Mouse (Mus musculus) heart, postnatal 0 days (tissue): Measurements from ENCODE around the gene Fmn2. TPM values are rescaled to one million over a fixed set of nuclear protein-coding genes. Genes with fewer than 3 reads are reported as not detected.

Experiments
- ATAC-seq: fragments of 200-750 bp; cut with Nextera tagmentation; 2 replicates; pipeline ENCODE4 v1.8.0; 2017; ENCODE audit warnings: low read depth, moderate number of reproducible peaks, moderate library complexity; ENCODE audit not compliant: insufficient read depth
- DNase-seq: peaks from one replicate; pipeline ENCODE4 v3.0.0-alpha.2; 2016; ENCODE audit warnings: low spot score
- H3K27ac ChIP-seq: fragments of 300-500 bp; sonication (generic); 2 replicates; pipeline ENCODE4 v1.5.1; 2014; ENCODE audit warnings: low read depth, mild to moderate bottlenecking
- H3K27me3 ChIP-seq: fragments of 300-500 bp; sonication (generic); 2 replicates; pipeline ENCODE4 v1.6.1; 2014; ENCODE audit warnings: low read length, mixed read lengths; ENCODE audit not compliant: control insufficient read depth, insufficient read depth
- H3K36me3 ChIP-seq: fragments of 300-500 bp; sonication (generic); replicated peaks from 2 replicates; pipeline ENCODE4 v1.6.1; 2014; ENCODE audit warnings: low read length, mixed read lengths; ENCODE audit not compliant: control insufficient read depth, insufficient read depth
- H3K4me1 ChIP-seq: fragments of 300-500 bp; sonication (generic); 2 replicates; pipeline ENCODE4 v1.6.1; 2014; ENCODE audit warnings: antibody characterized with exemption; ENCODE audit not compliant: control insufficient read depth, insufficient read depth
- H3K4me2 ChIP-seq: fragments of 300-500 bp; sonication (generic); 2 replicates; pipeline ENCODE4 v1.6.1; 2014; ENCODE audit warnings: low read depth, mild to moderate bottlenecking, low read length, moderate library complexity
- H3K4me3 ChIP-seq: fragments of 300-500 bp; sonication (generic); 2 replicates; pipeline ENCODE4 v1.5.1; 2014; ENCODE audit warnings: low read depth, low read length
- H3K9ac ChIP-seq: fragments of 300-500 bp; sonication (generic); replicated peaks from 2 replicates; pipeline ENCODE4 v1.6.1; 2014; ENCODE audit warnings: low read depth, low read length, mixed read lengths
- H3K9me3 ChIP-seq: fragments of 300-500 bp; sonication (generic); replicated peaks from 2 replicates; pipeline ENCODE4 v1.6.1; 2016; ENCODE audit warnings: low read length; ENCODE audit not compliant: control insufficient read depth
- CTCF ChIP-seq: IDR thresholded peaks from 2 replicates; pipeline ENCODE4 v1.5.1; 2016; ENCODE audit warnings: antibody characterized with exemption, control low read depth, low read depth
- EP300 ChIP-seq: IDR thresholded peaks from 2 replicates; pipeline ENCODE4 v1.6.1; 2016; ENCODE audit warnings: antibody characterized with exemption, low read depth
- WGBS: fragments of 180-500 bp; shearing (Covaris S2); extraction: QIAGEN DNeasy Blood & Tissue Kit; methylation state at CpG from one replicate; pipeline ENCODE4 v1.1.7; 2014; 5-methylcytosine and 5-hydroxymethylcytosine counted together
- polyA plus RNA-seq: library from polyadenylated mRNA; unstranded; fragments of >200 nt; fragmentation: Nextera tagmentation; extraction: Ambion mirVana; gene quantifications from 2 replicates; pipeline ENCODE4 v1.2.1, GENCODE M21; 2015
- total RNA-seq: library from RNA; depleted of rRNA; stranded (reverse); fragments of >200 nt; gene quantifications from 2 replicates; pipeline ENCODE4 v1.2.3, GENCODE M21; 2014; ENCODE audit warnings: low replicate concordance; rRNA removed

Fmn2 gene
- 0.27 TPM in 1 of 2 replicates, not detected in the other for total RNA-seq
- polyA plus RNA-seq, result 0.07 and 0.10 TPM in 2 replicates

DNA sequence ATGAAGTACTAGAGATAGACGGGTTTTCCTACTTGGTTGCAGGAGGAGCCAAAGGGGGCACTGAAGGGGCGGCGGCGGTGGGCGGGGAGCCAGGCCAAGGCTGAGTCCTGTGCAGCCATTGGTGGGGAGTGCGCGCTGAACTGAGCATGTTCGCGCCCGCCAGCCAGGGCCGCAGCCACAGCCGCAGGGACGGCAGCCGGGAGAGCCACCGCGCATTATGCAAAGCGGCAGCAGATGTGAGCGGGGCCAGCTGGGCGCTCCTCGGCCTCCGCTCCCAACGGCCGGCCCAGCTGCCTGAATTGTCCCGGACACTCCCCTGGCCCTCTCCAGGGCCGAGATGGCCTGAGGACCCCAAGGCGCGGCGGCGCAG, at the start of gene Fmn2:
Fmn2 (plus strand) TSS at position 165 of the 370 bp plus-strand sequence.
- TF ChIP-seq CTCF (no peak), EP300 (no peak)
- H3K4me2 ChIP-seq, result peak within 1 kb of the TSS; percentile 95
- H3K27me3 ChIP-seq, result peaks cover 29% of the 10 kb centered on the region
- no peak within 1 kb of the TSS; the same call in 1 of the 2 replicates for H3K9ac ChIP-seq
- peak; percentile 83 for ATAC-seq
- DNase-seq, result peak; percentile 11
- peaks cover 19% of the 10 kb centered on the region for H3K4me1 ChIP-seq
- peak within 1 kb of the TSS; percentile 55 for H3K4me3 ChIP-seq
- H3K36me3 ChIP-seq, result no peaks in the 10 kb centered on the region
- no peak within 1 kb of the TSS for H3K27ac ChIP-seq
- H3K9me3 ChIP-seq, result no peaks in the 10 kb centered on the region
- under 1% methylated on average over 29 of the region's 29 CpGs for WGBS

DNA sequence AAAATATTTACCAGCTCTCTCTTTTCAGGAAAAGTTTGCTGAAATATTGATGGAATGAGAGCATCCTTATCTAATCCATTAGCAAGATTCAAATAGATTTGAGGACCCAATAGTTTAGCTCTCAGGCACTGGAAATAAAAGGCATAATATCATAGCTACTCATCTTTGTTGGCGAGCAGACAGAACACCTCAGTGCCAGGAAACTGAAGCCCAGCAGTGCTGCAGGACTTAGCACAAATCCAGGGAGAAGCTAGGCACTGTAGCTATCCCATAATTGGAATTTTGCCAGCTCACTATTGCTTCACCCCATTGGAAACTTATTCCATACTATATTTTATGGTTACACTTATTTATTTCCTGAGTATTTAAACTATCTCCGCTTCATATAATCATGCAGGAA, 46.5 kb upstream of the Fmn2 start:
- H3K9me3 ChIP-seq, result no peaks in the 10 kb centered on the region
- no peak for TF ChIP-seq EP300
- no peak for TF ChIP-seq CTCF
- 75% methylated on average over 2 of the region's 2 CpGs for WGBS
- DNase-seq, result no peak
- no peaks in the 10 kb centered on the region for H3K4me1 ChIP-seq
- H3K4me2 ChIP-seq, result no peak overlapping the region
- H3K36me3 ChIP-seq, result no peaks in the 10 kb centered on the region
- H3K4me3 ChIP-seq, result no peak overlapping the region
- ATAC-seq, result no peak
- no peak overlapping the region for H3K27ac ChIP-seq
- H3K27me3 ChIP-seq, result no peaks in the 10 kb centered on the region
- H3K9ac ChIP-seq, result no peak overlapping the region

- no peaks in the 10 kb centered on the region for H3K36me3 ChIP-seq
- no peak overlapping the region for H3K4me2 ChIP-seq
- TF ChIP-seq CTCF, result no peak
- no peak for TF ChIP-seq EP300
- ATAC-seq (no peak), DNase-seq (no peak)
- WGBS, result 43% methylated on average over 3 of the region's 3 CpGs
- no peaks in the 10 kb centered on the region for H3K9me3 ChIP-seq
- no peaks in the 10 kb centered on the region for H3K4me1 ChIP-seq
- H3K9ac ChIP-seq, result no peak overlapping the region
- H3K4me3 ChIP-seq, result no peak overlapping the region
- H3K27ac ChIP-seq, result no peak overlapping the region
- H3K27me3 ChIP-seq, result no peaks in the 10 kb centered on the region
These were observed 36.2 kb upstream of the Fmn2 start for GRCm38 (mm10) chr1:174465385-174465784.

DNA sequence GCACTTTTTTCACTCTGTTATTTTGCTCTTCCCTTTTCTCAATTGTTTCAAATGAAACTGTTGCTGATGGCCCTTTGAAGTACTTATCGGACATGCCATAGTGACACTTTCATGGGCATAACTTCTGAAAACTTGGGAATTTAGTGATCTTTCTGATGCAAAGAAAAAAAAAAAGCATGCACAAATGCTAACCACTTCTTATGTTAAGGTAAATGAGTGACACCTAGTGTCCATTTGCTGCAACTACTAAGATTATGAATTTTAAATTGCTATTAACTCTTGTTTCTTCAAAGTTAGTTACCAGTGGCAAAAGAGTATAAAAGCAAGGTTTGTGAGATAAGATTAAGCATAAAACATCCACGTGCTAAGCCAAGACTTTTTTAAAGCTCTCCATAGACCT, 35.4 kb upstream of the Fmn2 start:
- H3K4me3 ChIP-seq, result no peak overlapping the region
- H3K27me3 ChIP-seq, result no peaks in the 10 kb centered on the region
- no peaks in the 10 kb centered on the region for H3K36me3 ChIP-seq
- no peaks in the 10 kb centered on the region for H3K4me1 ChIP-seq
- no peak overlapping the region for H3K9ac ChIP-seq
- H3K4me2 ChIP-seq, result no peak overlapping the region
- WGBS, result 23% methylated on average over 2 of the region's 2 CpGs
- peak; percentile 24 for DNase-seq
- TF ChIP-seq CTCF (peak; percentile 64), EP300 (no peak)
- ATAC-seq, result no peak
- no peaks in the 10 kb centered on the region for H3K9me3 ChIP-seq
- no peak overlapping the region for H3K27ac ChIP-seq

- H3K36me3 ChIP-seq, result no peaks in the 10 kb centered on the region
- DNase-seq (peak; percentile 41), ATAC-seq (no peak)
- WGBS, result 8% methylated on average over 6 of the region's 6 CpGs
- no peaks in the 10 kb centered on the region for H3K27me3 ChIP-seq
- H3K9ac ChIP-seq, result no peak overlapping the region
- no peak overlapping the region for H3K27ac ChIP-seq
- H3K4me3 ChIP-seq, result no peak overlapping the region
- H3K4me1 ChIP-seq, result no peaks in the 10 kb centered on the region
- H3K9me3 ChIP-seq, result no peaks in the 10 kb centered on the region
- no peak overlapping the region for H3K4me2 ChIP-seq
- TF ChIP-seq EP300 (no peak), CTCF (peak; percentile 95)
These were observed 31.9 kb upstream of the Fmn2 start for GRCm38 (mm10) chr1:174469736-174470135.

- no peak overlapping the region for H3K9ac ChIP-seq
- no peak overlapping the region for H3K4me2 ChIP-seq
- WGBS, result 86% methylated on average over 6 of the region's 6 CpGs
- no peak overlapping the region for H3K4me3 ChIP-seq
- DNase-seq, result no peak
- no peaks in the 10 kb centered on the region for H3K36me3 ChIP-seq
- no peaks in the 10 kb centered on the region for H3K27me3 ChIP-seq
- no peak for ATAC-seq
- H3K4me1 ChIP-seq, result no peaks in the 10 kb centered on the region
- TF ChIP-seq CTCF (no peak), EP300 (no peak)
- no peaks in the 10 kb centered on the region for H3K9me3 ChIP-seq
- no peak overlapping the region for H3K27ac ChIP-seq
These were observed 19.1 kb upstream of the Fmn2 start for GRCm38 (mm10) chr1:174482567-174482966.
